Mouse (Mus musculus): ENCODE measurements around the gene Dhrs11. TPM values are rescaled to one million over a fixed set of nuclear protein-coding genes. Genes with fewer than 3 reads are reported as not detected.
"Not testable (repeated sequence)": the region's sequence is repeated elsewhere in the genome, so short reads cannot be mapped to it uniquely, and the experiment has no call there.

Dhrs11 gene
- polyA plus RNA-seq (2012), result 45.7 and 48.5 TPM in 2 replicates

DNA sequence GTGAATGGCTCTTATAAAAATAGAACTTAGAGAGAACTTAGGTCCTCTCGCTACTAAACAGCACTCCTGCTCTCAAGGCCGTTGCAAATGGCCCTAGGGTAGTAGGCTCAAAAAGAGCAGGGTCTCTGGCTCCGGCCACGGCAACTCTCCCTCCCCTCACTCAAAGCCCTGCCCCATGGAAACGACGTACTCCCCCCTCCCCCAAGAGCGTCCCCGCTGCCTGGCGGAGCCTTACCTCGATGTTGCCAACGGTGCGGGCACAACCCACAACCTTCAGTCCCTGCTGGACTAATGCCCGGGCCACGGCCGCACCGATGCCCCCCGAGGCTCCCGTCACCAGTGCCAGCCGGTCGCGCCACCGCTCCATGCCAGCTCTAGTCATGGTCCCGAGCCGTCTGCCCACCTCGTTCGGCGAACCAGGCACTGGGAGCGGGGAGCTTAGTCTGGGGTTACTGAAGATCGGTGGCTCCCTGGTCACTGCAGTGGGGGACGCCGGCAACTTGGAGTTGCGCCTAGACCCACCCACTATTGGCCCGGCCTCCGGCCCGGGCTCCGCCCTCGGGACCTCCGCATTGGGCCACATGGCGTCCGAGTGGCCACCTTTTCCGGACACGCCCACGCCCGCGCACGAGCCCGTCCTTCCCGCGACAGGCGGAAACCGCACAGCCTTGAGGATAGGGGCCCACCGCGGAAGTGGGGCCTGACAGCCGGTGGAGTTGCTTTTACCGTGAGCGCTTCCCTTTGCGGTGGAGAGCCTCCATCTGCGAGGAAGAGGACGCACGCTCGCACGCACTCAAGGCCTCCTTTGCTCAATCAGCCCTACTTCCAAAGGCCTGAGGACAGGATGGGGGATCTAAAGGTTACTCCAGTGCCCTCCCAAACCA is at the start of gene Dhrs11:
Dhrs11 (minus strand) TSS at position 479 of the 884 bp plus-strand sequence.
- TF ChIP-seq GATA1 (IDR thresholded peaks at IDR 0.05; ENCODE audit: low read length) (no peak), TAL1 (IDR thresholded peaks at IDR 0.05; ENCODE audit: low read length) (no peak)
- H3K4me3 ChIP-seq (replicated peaks), result peak within 1 kb of the TSS; percentile 86
- H3K36me3 ChIP-seq (ENCODE audit: control insufficient read depth), result peaks cover 100% of the 10 kb centered on the region
- no peaks in the 10 kb centered on the region for H3K27me3 ChIP-seq (ENCODE audit: control insufficient read depth)
- no peaks in the 10 kb centered on the region for H3K9me3 ChIP-seq (ENCODE audit: control insufficient read depth, low read length)
- peaks cover 58% of the 10 kb centered on the region for H3K4me1 ChIP-seq (ENCODE audit: control insufficient read depth)

DNA sequence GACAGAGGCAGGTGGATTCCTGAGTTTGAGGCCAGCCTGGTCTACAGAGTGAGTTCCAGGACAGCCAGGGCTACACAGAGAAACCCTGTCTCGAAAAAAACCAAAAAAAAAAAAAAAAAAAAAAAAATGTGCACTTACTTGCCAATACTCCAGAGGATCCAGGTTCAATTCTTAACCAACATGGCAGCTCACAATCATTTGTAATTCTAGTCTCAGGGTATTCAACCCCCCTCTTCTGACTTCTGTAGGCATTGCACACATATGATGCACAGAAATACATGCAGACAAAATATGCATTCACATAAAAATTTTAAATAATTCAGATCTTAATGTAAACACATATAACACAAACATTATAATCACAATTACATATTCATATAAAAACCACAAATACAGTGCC is 47.2 kb upstream of the Dhrs11 start:
- H3K36me3 ChIP-seq (ENCODE audit: control insufficient read depth), result peaks cover 66% of the 10 kb centered on the region
- H3K4me3 ChIP-seq (replicated peaks); H3K9me3 ChIP-seq (ENCODE audit: control insufficient read depth, low read length); H3K27me3 ChIP-seq (ENCODE audit: control insufficient read depth): not testable (repeated sequence)
- H3K4me1 ChIP-seq (ENCODE audit: control insufficient read depth), result peaks cover 73% of the 10 kb centered on the region

DNA sequence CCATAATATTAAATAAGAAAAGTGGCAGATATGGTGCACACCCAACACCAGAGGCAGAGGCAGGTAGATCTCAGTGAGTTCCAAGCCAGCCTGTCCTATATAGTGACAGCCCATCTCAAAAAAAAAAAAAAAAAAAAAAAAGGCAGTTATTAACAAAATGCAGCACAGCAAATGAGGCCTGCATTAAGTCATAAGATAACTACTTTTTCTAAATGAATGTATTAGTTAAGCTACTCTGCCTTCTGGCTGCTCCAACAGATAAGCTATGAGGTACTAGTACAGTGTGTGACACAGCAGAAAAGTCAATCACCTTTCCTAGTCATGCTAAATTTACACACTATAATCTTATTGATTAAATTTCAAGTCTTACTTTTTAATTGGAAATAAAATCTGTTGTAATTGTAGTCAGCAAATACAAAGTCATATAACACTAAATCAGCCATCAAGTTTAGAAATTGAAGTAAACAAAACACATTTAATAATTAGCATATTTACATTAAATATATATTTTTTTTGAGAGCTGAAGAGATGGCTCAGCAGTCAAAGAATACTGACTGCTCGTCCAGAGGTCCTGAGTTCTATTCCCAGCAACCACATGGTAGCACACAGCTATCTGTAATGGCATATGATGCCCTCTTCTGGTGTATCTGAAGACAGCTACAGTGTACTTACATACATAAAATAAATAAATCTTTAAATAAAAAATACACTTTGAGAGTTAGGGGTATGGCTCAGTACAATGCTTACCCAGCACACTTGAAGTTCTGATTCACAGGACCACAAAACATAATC is 44.4 kb upstream of the Dhrs11 start:
- H3K4me3 ChIP-seq (replicated peaks), result peak overlapping the region; percentile 68
- no peaks in the 10 kb centered on the region for H3K9me3 ChIP-seq (ENCODE audit: control insufficient read depth, low read length)
- H3K27me3 ChIP-seq (ENCODE audit: control insufficient read depth), result no peaks in the 10 kb centered on the region
- TF ChIP-seq GATA1 (IDR thresholded peaks at IDR 0.05; ENCODE audit: low read length) (peak; percentile 84), TAL1 (IDR thresholded peaks at IDR 0.05; ENCODE audit: low read length) (peak; percentile 64)
- H3K36me3 ChIP-seq (ENCODE audit: control insufficient read depth), result peaks cover 75% of the 10 kb centered on the region
- peaks cover 47% of the 10 kb centered on the region for H3K4me1 ChIP-seq (ENCODE audit: control insufficient read depth)

DNA sequence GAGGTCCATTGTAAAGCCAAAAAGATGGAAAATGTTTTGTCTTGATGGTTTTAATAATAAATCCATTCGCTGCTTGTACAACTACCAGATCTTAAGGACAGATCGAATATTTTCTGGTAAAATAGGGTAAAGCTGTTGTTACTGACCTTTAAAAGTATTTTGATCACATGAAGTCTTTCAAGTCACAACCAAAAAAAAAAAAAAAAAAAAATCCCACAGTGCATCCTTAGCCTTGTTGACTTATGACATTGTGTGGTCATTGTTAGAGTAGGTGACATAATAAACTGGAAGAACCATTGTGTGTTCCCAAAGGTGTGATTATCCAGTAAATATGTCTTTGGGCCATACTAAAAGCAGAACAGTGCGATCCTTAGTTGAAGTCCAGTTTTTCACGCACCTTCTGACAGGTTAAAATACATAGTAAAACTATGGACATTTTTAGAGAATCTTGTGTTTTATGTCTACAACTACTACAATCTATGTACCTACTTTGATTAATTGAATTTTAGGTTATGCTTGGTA is 42.8 kb upstream of the Dhrs11 start:
- Histone ChIP-seq H3K36me3 (ENCODE audit: control insufficient read depth) (peaks cover 75% of the 10 kb centered on the region), H3K4me3 (replicated peaks) (peak overlapping the region; percentile 68), H3K4me1 (ENCODE audit: control insufficient read depth) (peaks cover 48% of the 10 kb centered on the region), H3K9me3 (ENCODE audit: control insufficient read depth, low read length) (no peaks in the 10 kb centered on the region), H3K27me3 (ENCODE audit: control insufficient read depth) (no peaks in the 10 kb centered on the region)
- no peak for TF ChIP-seq GATA1 (IDR thresholded peaks at IDR 0.05; ENCODE audit: low read length)
- TF ChIP-seq TAL1 (IDR thresholded peaks at IDR 0.05; ENCODE audit: low read length), result no peak

DNA sequence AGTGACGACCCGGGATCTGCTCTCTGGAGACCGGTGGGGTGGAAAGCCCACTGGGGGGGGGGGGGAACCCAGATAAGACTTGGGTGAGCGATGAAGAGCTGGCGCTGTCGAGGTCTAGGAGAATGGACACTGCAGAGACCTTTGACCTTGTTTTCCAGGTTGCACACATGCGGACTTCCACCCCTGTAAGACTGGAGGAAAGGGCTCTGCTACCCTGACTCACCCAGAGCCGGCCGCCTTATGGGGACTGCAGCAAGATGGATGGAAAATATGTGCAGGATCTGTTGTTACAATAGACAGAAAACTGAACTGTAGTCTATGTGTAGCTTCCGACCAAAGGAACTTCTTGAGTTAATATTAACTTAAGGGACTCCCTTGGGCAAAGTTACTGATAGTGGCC is 42.3 kb upstream of the Dhrs11 start:
- peak overlapping the region; percentile 68 for H3K4me3 ChIP-seq (replicated peaks)
- H3K9me3 ChIP-seq (ENCODE audit: control insufficient read depth, low read length), result no peaks in the 10 kb centered on the region
- H3K36me3 ChIP-seq (ENCODE audit: control insufficient read depth), result peaks cover 77% of the 10 kb centered on the region
- H3K4me1 ChIP-seq (ENCODE audit: control insufficient read depth), result peaks cover 48% of the 10 kb centered on the region
- H3K27me3 ChIP-seq (ENCODE audit: control insufficient read depth), result no peaks in the 10 kb centered on the region
- no peak for TF ChIP-seq TAL1 (IDR thresholded peaks at IDR 0.05; ENCODE audit: low read length)

DNA sequence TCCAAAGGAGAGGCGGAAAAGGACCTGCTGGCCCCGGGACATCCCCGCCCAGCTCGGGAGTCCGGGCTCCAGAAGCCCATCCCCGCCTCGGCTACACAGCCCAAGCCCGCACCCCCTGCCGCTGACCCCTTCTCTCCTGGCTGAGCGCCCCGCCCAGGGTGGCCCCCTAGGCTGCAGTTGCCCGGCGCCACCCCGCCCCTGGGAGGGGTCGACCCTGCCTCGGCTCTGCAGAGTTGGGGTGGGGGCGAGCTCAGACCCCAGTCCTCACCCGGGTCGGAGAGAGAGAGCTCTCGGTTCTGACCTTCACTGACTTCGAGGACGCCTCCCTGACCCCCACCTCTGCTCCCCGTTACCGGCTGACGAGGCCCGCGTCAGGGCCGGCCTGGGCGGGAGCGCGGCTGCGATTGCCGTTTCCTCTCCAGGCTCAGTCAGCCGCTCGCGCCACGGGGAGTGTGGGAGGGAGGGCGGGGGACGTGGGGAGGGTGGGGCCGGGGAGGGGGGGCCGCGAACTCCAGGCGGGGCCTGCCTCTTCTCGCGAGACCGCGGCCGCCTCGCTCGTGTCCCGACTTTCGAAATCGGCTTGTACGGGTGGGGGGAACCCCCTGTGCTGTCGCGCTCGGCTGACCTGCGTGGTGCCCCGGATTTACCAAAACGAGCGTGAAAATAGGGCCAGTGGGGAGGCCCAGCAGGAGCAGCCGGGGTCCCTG is 41.7 kb upstream of the Dhrs11 start, which contains the start of gene Ggnbp2:
Ggnbp2 (minus strand) TSS at position 481 of the 707 bp plus-strand sequence.
- peak within 1 kb of the TSS; percentile 68 for H3K4me3 ChIP-seq (replicated peaks)
- H3K36me3 ChIP-seq (ENCODE audit: control insufficient read depth), result peaks cover 80% of the 10 kb centered on the region
- TF ChIP-seq GATA1 (IDR thresholded peaks at IDR 0.05; ENCODE audit: low read length), result no peak
- no peak for TF ChIP-seq TAL1 (IDR thresholded peaks at IDR 0.05; ENCODE audit: low read length)
- no peaks in the 10 kb centered on the region for H3K9me3 ChIP-seq (ENCODE audit: control insufficient read depth, low read length)
- H3K27me3 ChIP-seq (ENCODE audit: control insufficient read depth), result no peaks in the 10 kb centered on the region
- H3K4me1 ChIP-seq (ENCODE audit: control insufficient read depth), result peaks cover 51% of the 10 kb centered on the region

DNA sequence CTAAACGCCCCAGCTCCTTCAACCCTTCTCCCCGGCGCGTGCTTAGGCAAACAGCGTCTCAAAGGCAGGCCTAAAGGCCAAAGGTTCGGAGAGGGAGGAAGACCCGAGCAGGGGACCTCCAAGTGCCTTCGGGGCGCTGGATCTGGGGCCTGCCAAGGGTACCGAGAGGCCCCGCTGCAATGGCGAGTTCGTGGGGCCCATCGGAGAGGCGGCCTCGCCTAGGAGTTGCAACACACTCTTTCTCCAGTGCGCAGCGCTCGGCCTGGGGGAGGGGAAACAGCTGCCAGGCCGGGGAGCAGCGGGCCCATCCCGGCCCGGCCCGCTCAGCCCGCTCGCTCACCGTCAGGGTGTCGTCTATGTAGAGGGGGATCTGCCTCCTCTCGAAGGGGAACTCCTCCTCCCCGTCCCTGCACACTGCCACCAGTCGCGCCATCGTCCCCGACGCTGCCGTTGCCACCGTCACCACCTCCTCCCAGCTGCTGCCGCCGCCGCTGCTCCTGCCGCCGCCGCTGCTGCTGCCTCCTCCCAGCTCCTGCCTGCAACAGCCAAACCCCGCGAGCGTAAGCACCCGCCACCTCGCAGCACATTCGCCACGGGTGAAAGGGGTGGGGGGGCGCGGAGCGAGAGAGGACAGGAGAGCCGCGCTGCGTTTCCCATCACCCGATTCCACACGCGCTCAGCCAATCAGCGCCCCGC is 40.9 kb upstream of the Dhrs11 start:
- TF ChIP-seq TAL1 (IDR thresholded peaks at IDR 0.05; ENCODE audit: low read length) (no peak), GATA1 (IDR thresholded peaks at IDR 0.05; ENCODE audit: low read length) (no peak)
- Histone ChIP-seq H3K9me3 (ENCODE audit: control insufficient read depth, low read length) (no peaks in the 10 kb centered on the region), H3K4me3 (replicated peaks) (peak overlapping the region; percentile 68), H3K4me1 (ENCODE audit: control insufficient read depth) (peaks cover 54% of the 10 kb centered on the region), H3K36me3 (ENCODE audit: control insufficient read depth) (peaks cover 82% of the 10 kb centered on the region), H3K27me3 (ENCODE audit: control insufficient read depth) (no peaks in the 10 kb centered on the region)

DNA sequence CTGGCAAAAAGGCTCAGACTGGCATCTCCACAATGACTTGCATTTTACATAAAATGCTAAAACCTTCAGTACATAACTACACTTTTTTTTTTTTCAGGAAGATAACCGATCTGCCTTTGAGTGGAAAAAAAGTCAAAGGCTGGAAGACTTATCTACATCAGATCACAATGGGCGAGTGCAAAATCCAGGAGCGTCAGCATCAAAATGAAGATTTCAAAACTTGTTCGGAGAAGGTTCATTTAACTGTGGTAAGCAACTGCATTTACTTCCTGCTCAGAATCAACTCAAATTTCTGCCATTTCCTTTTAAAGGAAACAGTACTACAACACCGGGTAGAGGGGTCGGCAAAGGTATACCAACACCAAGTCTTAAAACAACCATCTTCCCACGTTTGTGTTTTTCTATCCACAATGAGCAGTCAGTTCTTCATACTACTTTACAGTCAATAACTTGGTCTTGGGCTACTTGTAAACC is 40.0 kb upstream of the Dhrs11 start:
- no peaks in the 10 kb centered on the region for H3K27me3 ChIP-seq (ENCODE audit: control insufficient read depth)
- peaks cover 82% of the 10 kb centered on the region for H3K36me3 ChIP-seq (ENCODE audit: control insufficient read depth)
- H3K9me3 ChIP-seq (ENCODE audit: control insufficient read depth, low read length), result no peaks in the 10 kb centered on the region
- H3K4me1 ChIP-seq (ENCODE audit: control insufficient read depth), result peaks cover 54% of the 10 kb centered on the region
- peak overlapping the region; percentile 68 for H3K4me3 ChIP-seq (replicated peaks)
- TF ChIP-seq TAL1 (IDR thresholded peaks at IDR 0.05; ENCODE audit: low read length) (no peak), GATA1 (IDR thresholded peaks at IDR 0.05; ENCODE audit: low read length) (peak; percentile 34; the same call in 1 of the 2 replicates)

Data from erythroblast, embryonic 14.5 days (primary cell).